Mouse (Mus musculus): ENCODE measurements around the gene Klhl31.

Gene Klhl31

GRCm38 (mm10) chr9:77623318-77624050, 12.8 kb upstream of the Klhl31 start:
- DNase-seq (ENCODE audit: low spot score): peak; percentile 72

DNA sequence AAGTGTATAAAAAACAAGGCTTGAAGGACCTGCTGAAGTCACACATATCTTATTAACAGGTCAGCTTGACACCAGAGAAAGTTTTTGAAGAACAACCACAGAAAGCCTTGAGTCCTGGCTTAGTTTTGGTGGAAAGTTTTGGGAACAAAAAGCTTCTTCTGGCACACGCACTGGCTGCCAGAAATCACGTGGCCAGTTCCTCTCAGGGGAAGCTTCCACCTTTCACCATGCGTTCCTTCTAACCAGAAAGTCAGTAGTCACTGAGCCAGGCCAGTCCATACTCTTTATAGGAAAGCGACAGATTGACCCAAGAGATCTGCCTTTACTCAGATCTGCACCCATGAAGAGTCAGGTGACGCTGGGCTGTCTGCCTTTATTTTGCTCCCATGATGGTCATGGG, 12.1 kb upstream of the Klhl31 start:
- DNase-seq (ENCODE audit: low spot score): peak; percentile 51

DNA sequence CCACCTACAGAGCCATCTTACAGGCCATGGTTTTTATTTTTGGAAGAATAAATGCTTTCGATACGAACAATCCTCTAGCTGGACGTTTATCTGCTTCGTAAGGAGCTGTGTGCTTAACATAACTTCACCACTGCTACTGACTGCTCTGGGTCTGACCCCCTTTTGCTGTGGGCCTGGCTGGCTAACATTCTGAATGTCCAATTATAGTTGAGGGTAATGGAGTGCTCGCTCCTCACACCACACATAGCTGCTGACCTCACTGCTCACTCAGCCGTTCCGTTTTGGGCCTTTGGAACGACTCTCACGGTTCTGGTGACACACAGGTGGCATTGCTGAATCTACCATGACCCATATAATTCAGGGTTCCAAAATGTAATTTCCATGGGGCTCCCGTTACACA, 7.6 kb upstream of the Klhl31 start:
- DNase-seq (ENCODE audit: low spot score): no peak

DNA sequence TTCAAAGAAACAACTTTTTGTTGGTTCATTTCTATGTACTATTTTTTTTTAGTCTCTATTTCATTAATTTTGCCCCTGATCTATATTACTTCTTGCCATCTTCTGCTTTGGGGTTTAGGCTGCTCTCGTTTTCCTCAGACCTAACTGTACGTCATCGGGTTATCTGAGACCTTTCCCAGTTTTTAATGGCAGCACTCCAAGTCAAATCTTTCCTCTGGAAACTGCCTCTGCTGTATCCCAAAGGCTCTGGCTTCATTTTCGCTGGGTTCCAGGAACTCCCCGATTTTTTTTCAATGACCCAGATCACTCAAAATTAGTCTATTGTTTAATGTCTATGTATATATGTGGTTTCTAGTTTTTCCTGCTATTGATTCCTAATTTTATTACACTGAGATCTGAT, 6.6 kb upstream of the Klhl31 start:
- DNase-seq (ENCODE audit: low spot score): no peak

DNA sequence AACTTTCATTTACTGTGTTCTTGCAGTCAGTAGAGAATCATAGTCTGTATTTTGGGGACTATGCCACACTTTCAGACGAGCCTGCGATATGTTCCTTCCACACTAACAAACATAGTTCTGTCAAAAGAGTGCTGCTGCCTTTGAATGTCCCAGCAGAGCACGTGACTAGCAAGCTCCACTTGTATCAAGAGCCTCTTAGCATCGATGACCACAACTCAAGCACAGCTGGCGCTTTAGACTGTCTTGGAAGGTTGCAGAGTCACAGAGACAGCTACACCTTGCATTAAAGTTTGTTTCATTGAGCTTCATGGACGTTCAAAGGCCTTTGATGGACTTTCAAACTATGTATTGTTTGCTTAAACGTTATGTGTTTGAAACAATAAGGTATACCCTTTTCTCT, 5.5 kb upstream of the Klhl31 start:
- no peak for DNase-seq (ENCODE audit: low spot score)

DNA sequence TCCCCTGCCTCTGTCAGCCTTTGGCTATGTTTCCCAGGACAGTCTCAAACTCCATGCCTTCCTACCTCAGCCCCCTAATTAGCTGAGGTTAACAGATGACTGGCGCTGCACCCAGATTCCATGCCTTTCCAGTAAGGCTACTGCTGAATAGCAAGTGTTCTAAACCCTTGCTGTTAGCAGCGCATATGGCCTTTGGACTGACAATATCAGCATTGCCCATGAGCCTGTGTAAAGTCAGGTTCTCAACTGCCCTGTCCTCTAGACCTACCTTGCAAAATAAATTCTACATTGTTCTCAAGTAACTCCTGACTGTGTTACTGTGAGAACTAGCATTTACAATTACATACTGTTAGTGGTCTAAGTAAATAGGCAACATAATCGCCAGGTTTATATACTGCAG, 3.9 kb upstream of the Klhl31 start:
- DNase-seq (ENCODE audit: low spot score): no peak

DNA sequence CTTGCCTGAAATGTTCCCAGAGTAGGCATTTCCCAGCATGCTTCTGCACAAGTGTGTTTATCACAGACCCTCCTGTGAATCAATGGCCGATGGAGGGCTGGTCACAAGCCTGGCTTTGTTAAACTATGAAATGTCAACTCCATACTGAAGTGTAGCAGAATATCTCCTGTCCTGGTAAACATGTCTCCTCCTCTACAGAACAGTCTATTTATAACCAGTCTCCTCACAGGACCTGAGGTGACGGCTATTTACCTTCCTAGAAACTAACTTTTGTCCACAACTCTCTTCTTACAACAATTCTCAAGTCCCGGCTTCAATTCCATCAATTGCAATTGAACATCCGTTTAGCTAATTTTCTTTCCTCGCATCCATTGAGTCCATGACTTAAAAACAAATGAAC, 297 bp upstream of the Klhl31 start:
- no peak for DNase-seq (ENCODE audit: low spot score)

DNA sequence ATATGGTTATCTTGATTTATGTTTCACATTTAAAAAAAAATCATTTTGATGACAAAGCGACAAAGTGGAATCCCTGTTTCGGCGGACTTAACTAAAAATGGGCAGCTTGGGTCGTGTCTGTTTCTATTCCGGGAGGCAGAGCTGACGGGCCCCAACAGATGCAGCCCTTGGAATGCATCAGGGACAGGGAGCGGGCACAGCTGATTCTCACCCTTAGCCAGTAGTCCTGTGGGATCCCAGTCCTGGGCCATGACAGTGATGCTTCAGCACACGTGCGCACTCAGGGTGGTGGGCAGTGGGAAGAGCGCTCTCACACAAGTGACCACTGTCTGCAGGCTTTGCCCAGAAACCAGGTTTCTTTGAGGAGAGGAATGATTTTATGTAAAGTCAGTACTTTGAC, 1.1 kb downstream of the Klhl31 start:
- DNase-seq (ENCODE audit: low spot score): no peak

DNA sequence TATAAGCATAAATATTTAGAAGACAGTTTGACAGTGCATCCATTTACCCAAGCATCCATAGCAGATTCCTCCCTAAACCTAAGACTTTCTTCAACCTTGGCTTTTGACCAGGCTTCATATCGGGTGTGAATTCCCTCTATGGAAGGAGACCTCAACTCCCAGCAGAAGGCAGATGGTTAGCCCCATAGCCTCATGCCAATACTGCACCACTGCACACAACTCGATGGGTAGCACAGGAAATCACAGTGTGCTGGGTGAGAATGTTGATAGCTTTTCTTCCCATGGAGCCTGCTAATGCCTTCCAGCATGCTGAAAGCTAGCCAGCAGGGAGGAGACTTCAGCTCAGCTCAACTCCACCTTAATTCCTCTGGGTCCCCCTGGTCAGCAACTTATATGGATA, 8.9 kb downstream of the Klhl31 start:
- no peak for DNase-seq (ENCODE audit: low spot score)

DNA sequence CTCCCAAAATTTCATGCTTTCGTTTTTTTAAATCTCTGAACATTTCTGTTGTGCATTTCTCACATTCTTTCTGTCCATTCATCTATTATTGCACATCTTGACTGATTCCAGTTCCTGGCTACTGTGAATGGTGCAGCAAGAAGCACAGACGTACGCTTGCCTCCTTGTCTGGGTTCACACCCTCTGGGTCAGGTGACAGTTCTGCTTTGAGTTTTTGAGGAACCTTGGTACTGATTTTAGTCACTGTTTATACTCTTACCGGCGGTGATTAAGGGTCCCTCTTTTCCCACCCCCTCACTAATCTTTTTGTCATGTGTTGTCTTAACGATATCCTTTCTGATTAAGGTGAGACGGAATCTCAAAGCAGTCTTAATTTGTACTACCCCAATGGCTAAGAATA, 15.5 kb downstream of the Klhl31 start:
- DNase-seq (ENCODE audit: low spot score): no peak

DNA sequence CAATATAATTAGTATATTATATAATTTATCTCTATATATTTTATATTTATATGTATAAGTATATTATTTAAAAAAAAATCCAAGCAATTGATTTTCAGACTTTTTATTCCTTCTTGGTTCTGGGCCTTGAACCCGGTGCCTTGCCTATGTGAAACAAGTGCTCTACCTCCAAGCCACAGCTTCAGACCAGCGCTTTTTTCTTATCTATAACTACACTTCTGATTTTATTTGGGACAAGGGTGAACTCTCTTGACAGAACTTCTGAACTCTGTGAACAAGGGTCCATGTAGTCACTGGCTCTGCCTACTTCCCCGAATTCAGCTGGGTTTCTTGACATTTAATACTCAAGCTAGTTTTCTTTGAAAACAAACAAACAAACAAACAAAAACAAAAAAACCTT, 17.6 kb downstream of the Klhl31 start:
- DNase-seq (ENCODE audit: low spot score): no peak

- peak; percentile 20 for DNase-seq (ENCODE audit: low spot score)
Measured at GRCm38 (mm10) chr9:77655181-77655934, 19.1 kb downstream of the Klhl31 start.

DNA sequence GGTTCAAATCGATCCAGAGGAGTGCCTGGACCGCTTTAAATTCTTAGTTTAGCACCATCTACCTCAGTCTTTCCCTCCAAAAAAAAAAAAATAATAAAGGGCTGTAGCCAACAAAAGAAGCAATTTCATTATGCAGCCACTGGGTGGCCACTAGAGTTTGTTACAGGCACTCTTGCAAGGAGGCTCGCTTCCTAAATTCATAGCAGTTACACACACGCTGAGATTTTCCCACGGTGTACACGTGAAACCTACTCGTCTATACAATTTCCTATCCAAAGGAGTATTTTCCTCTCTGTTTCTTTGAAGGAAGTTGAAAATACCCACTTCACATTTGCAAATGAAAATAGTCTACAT, 19.6 kb downstream of the Klhl31 start:
- DNase-seq (ENCODE audit: low spot score): peak; percentile 26

GRCm38 (mm10) chr9:77662917-77663316, 26.6 kb downstream of the Klhl31 start:
- no peak for DNase-seq (ENCODE audit: low spot score)

GRCm38 (mm10) chr9:77670095-77670494, 33.8 kb downstream of the Klhl31 start:
- DNase-seq (ENCODE audit: low spot score): no peak

GRCm38 (mm10) chr9:77671004-77671403, 34.7 kb downstream of the Klhl31 start:
- no peak for DNase-seq (ENCODE audit: low spot score)

GRCm38 (mm10) chr9:77673218-77673617, 36.9 kb downstream of the Klhl31 start:
- no peak for DNase-seq (ENCODE audit: low spot score)

DNA sequence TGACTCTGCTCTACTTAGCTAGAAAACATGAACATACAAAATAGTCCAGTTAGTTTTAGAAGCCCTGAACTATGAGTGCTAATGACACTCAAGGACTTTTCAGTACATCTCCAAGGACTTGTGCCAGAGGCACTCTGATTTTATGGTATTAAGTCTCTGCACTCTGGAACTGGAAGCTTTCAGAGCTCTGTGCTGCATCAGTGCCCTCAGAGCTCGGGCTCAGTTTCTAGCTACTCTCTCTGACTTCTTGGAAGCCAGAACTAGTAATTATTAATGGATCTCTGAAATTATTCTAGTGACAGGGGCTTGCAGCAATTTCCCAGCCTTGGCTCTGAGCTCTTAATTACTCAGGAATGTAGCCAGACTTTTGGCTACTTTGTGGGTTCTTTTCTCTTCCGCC, 37.7 kb downstream of the Klhl31 start:
- no peak for DNase-seq (ENCODE audit: low spot score)

- no peak for DNase-seq (ENCODE audit: low spot score)
Measured at GRCm38 (mm10) chr9:77684938-77685337, 48.6 kb downstream of the Klhl31 start.

GRCm38 (mm10) chr9:77685825-77686500, 49.7 kb downstream of the Klhl31 start:
- peak; percentile 19 for DNase-seq (ENCODE audit: low spot score)

GRCm38 (mm10) chr9:77692707-77693106, 56.4 kb downstream of the Klhl31 start:
- DNase-seq (ENCODE audit: low spot score): no peak

- DNase-seq (ENCODE audit: low spot score): no peak
Measured at GRCm38 (mm10) chr9:77693405-77693804, 57.1 kb downstream of the Klhl31 start.

DNA sequence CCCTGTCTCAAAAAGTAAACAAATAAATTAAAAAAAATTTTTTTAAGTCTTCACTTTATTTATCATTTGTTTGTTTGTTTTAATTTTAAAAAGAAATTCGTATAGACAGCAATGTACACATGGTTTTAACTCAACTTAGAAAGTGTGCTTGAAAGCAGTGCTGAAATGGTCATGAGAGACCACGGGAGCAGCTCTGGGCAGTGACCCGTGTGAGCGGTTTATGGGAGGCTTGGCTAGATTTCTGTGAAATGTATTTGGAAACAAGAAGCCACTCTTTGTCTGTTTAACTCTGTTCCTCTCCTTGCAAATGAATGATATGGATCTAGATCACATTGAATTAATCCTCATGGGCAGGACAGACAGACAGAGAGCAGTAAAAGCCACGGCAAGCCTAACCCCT, 59.3 kb downstream of the Klhl31 start:
- no peak for DNase-seq (ENCODE audit: low spot score)

Measured in ovary, adult 18-20 months (tissue).